ENCODE assay signal across 8 mouse cellular contexts in the genomic region with DNA sequence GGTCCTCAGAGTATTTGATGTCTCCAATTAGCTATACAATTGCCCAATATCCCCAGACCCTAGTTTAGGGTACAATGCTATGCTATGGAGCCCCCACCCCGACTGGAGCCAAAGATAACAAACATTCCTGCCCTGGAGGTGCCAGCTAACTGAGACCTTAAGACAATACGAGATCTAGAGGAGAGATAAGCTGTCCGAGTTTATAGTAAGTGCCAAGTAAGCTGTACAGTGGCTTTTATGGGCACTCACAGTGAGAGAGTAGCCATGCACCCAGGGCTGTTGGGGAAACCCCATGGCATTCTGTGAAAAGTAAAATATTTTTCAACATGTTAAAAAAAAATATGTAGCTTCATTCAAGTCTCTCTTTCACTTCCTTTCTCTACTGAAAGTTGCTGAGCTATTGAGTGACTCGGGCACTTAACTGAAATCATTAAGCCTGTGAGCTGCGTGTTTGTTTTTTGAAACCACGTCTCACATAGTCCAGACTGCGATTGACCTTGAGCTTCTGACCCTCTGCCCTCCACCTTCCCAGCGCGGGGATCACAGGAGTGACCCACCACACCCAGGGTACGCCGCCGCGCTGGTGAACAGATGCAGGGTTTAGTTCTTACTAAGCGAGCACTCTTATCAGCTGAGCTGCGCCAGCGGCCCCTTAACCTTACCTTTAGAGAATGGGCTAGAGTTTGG. TPM values are rescaled to one million over a fixed set of nuclear protein-coding genes. Genes with fewer than 3 reads are reported as not detected.
A peak's percentile ranks its signal among the peaks of the same experiment; 100 is the strongest.
DNase-seq lines count a peak whose midpoint lies in the region; ATAC-seq lines count a peak whose summit lies in the region.

No protein-coding gene starts in this region.

- no peak for DNase-seq in hindbrain, embryonic 11.5 days (ENCODE audit: low spot score)
- DNase-seq in ES-CJ7 (ENCODE audit: low read depth, low spot score) = peak; percentile 37
- DNase-seq in right cerebral cortex, adult 2 months (ENCODE audit: low spot score in 2 of 2) = no peak
- DNase-seq in Muller cell, postnatal 12 days (ENCODE audit: inconsistent ontology term) = no peak
- no peak for DNase-seq in gastrocnemius, adult 8-10 months (ENCODE audit: low spot score in 2 of 2)

- peak overlapping the region; percentile 7; the same call in 1 of the 2 replicates for H3K27ac ChIP-seq in hindbrain, embryonic 12.5 days
- no peak overlapping the region for H3K27ac ChIP-seq in hindbrain, embryonic 11.5 days (ENCODE audit: low read depth, low read length)

- no peaks in the 10 kb centered on the region for H3K36me3 ChIP-seq in hindbrain, embryonic 12.5 days
- H3K36me3 ChIP-seq in hindbrain, embryonic 11.5 days (ENCODE audit: control insufficient read depth, insufficient read depth, low read length) = no peaks in the 10 kb centered on the region

- no peaks in the 10 kb centered on the region for H3K9me3 ChIP-seq in hindbrain, embryonic 12.5 days (replicated peaks)
- H3K9me3 ChIP-seq in hindbrain, embryonic 11.5 days (ENCODE audit: control insufficient read depth, low read length) = no peaks in the 10 kb centered on the region

- peaks cover 9% of the 10 kb centered on the region; the same call in 1 of the 2 replicates for H3K4me1 ChIP-seq in hindbrain, embryonic 12.5 days
- H3K4me1 ChIP-seq in hindbrain, embryonic 11.5 days (replicated peaks; ENCODE audit: control insufficient read depth, insufficient read depth, low read length) = no peaks in the 10 kb centered on the region

- H3K4me2 ChIP-seq in hindbrain, embryonic 12.5 days (replicated peaks) = no peak overlapping the region
- H3K4me2 ChIP-seq in hindbrain, embryonic 11.5 days (replicated peaks; ENCODE audit: low read depth, low read length) = no peak overlapping the region

- 72% methylated on average over 16 of the region's 16 CpGs for WGBS in hindbrain, embryonic 12.5 days
- WGBS in hindbrain, embryonic 11.5 days = 77% methylated on average over 16 of the region's 16 CpGs

- H3K27me3 ChIP-seq in hindbrain, embryonic 12.5 days = no peaks in the 10 kb centered on the region
- no peaks in the 10 kb centered on the region for H3K27me3 ChIP-seq in hindbrain, embryonic 11.5 days (ENCODE audit: control insufficient read depth, insufficient read depth, low read length)

- no peak for ATAC-seq in hindbrain, embryonic 12.5 days (ENCODE audit: low FRiP score)
- no peak for ATAC-seq in hindbrain, embryonic 11.5 days (ENCODE audit: low FRiP score)
- ATAC-seq in granulocyte monocyte progenitor cell, adult 5-6 weeks (replicated peaks; ENCODE audit: poor library complexity, severe bottlenecking) = peak; percentile 35; the same call in 1 of the 2 replicates
- peak; percentile 41 for ATAC-seq in megakaryocyte progenitor cell, adult 5-6 weeks (replicated peaks; ENCODE audit: poor library complexity)

- no peak overlapping the region for H3K9ac ChIP-seq in hindbrain, embryonic 12.5 days
- H3K9ac ChIP-seq in hindbrain, embryonic 11.5 days (ENCODE audit: low read depth, low read length) = no peak overlapping the region

- H3K4me3 ChIP-seq in hindbrain, embryonic 12.5 days = no peak overlapping the region
- no peak overlapping the region for H3K4me3 ChIP-seq in hindbrain, embryonic 11.5 days (ENCODE audit: low read depth, low read length)

RNA-seq across cellular contexts. Expression of a gene that starts 27.7 kb away (rescaled TPM):
- polyA plus RNA-seq in hindbrain, embryonic 12.5 days (2016; fragmentation: Nextera tagmentation; extraction: Ambion mirVana) = 2.1 and 4.4 TPM in 2 replicates
- polyA plus RNA-seq in hindbrain, embryonic 11.5 days (2014; fragmentation: Nextera tagmentation; extraction: Ambion mirVana) = 1.1 and 1.5 TPM in 2 replicates
- 4.5 and 16.1 TPM in 2 replicates for total RNA-seq in granulocyte monocyte progenitor cell, adult 5-6 weeks (2014; fragmentation: Nextera tagmentation)
- total RNA-seq in granulocyte monocyte progenitor cell, adult 5-6 weeks (2017) = 4.2 and 6.7 TPM in 2 replicates
- total RNA-seq in megakaryocyte progenitor cell, adult 5-6 weeks (2015) = 3.0 and 5.1 TPM in 2 replicates
- 2.2 and 3.0 TPM in 2 replicates for total RNA-seq in megakaryocyte progenitor cell, adult 5-6 weeks (2017)
- total RNA-seq in gastrocnemius, adult 8-10 months (2022) = 1 to 10 TPM in 3 of 4 experiments, under 1 TPM in 1; 0.92 to 1.7 (median 1.6) TPM

RNA-seq across cellular contexts. Expression of a gene that starts 47.2 kb away (rescaled TPM):
- 129 and 141 TPM in 2 replicates for polyA plus RNA-seq in hindbrain, embryonic 12.5 days (2016; fragmentation: Nextera tagmentation; extraction: Ambion mirVana)
- 162 and 169 TPM in 2 replicates for polyA plus RNA-seq in hindbrain, embryonic 11.5 days (2014; fragmentation: Nextera tagmentation; extraction: Ambion mirVana)
- 130 and 136 TPM in 2 replicates for total RNA-seq in granulocyte monocyte progenitor cell, adult 5-6 weeks (2014; fragmentation: Nextera tagmentation)
- total RNA-seq in granulocyte monocyte progenitor cell, adult 5-6 weeks (2017) = 58.6 and 81.1 TPM in 2 replicates
- total RNA-seq in megakaryocyte progenitor cell, adult 5-6 weeks (2015) = 147 and 161 TPM in 2 replicates
- total RNA-seq in megakaryocyte progenitor cell, adult 5-6 weeks (2017) = 52.8 and 63.7 TPM in 2 replicates
- total RNA-seq in gastrocnemius, adult 8-10 months (2022) = 10 to 100 TPM; 33.6 to 41.0 (median 36.9) TPM

Comparison
In these comparisons a context has a peak if more than half of its experiments do, and no peak if none do; other contexts are left out.
1. ATAC-seq: peak in granulocyte monocyte progenitor cell, adult 5-6 weeks (single experiment) and megakaryocyte progenitor cell, adult 5-6 weeks (single experiment); none in hindbrain, embryonic 12.5 days (single experiment) and hindbrain, embryonic 11.5 days (single experiment).